In the genomic region with DNA sequence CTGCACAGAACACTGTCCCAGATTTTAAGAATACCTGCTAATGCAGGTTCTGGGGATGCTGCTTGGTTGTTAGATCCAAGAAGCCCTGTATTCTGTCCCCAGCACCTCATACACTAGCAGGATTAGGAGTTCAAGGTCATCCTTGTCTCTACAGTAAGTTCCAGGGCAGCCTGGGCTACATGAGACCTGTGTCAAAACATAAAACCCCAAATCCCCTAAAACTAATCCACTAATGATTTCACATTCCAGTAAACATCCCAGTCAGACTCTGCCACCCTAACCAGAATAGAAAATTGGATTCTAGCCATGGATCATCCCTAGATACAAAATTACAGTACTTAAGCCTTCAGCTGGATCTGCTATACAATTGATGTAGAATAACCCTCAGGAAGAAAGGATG, we compare ENCODE assay signal across 28 mouse cellular contexts.
"Had no signal": no experiment of that assay in that cellular context is flagged by ENCODE, and none has a peak within 500 bp of the region (broad histone marks: within the 10 kb centered on the region; RNA-seq: fewer than 3 reads in every experiment).

No protein-coding gene starts in this region.

- DNase-seq: cerebellum, adult 2 months; cerebellum, adult 8-10 months; cerebellum, adult 9-10 months; cerebellum, adult 9-11 months; cerebellum, postnatal 10 days; cerebellum, postnatal 14 days; cerebellum, postnatal 25 days; cerebellum, postnatal 36 days; embryo, embryonic 11 days; forebrain, postnatal 0 days; gastrocnemius, adult 2 months; gastrocnemius, postnatal 10 days; gastrocnemius, postnatal 14 days; gastrocnemius, postnatal 25 days; gastrocnemius, postnatal 36 days; heart, adult 18-20 months; heart, adult 2 months had no signal

- H3K27me3 ChIP-seq: embryonic facial prominence, embryonic 12.5 days; embryonic facial prominence, embryonic 13.5 days; embryonic facial prominence, embryonic 15.5 days; forebrain, embryonic 12.5 days; forebrain, embryonic 13.5 days; forebrain, embryonic 15.5 days had no signal

- H3K9ac ChIP-seq: embryonic facial prominence, embryonic 12.5 days; embryonic facial prominence, embryonic 13.5 days; embryonic facial prominence, embryonic 15.5 days; forebrain, embryonic 12.5 days; forebrain, embryonic 13.5 days; forebrain, embryonic 15.5 days; forebrain, postnatal 0 days had no signal

- ATAC-seq: forebrain, embryonic 13.5 days; forebrain, embryonic 14.5 days; forebrain, embryonic 15.5 days; forebrain, embryonic 16.5 days; forebrain, postnatal 0 days had no signal

- H3K27ac ChIP-seq: embryonic facial prominence, embryonic 10.5 days; embryonic facial prominence, embryonic 12.5 days; embryonic facial prominence, embryonic 13.5 days; embryonic facial prominence, embryonic 15.5 days; forebrain, embryonic 10.5 days; forebrain, embryonic 12.5 days; forebrain, embryonic 13.5 days; forebrain, embryonic 15.5 days; gastrocnemius, adult 2 months; heart, adult 2 months had no signal

- H3K9me3 ChIP-seq: embryonic facial prominence, embryonic 10.5 days; embryonic facial prominence, embryonic 12.5 days; embryonic facial prominence, embryonic 13.5 days; embryonic facial prominence, embryonic 15.5 days; forebrain, embryonic 10.5 days; forebrain, embryonic 12.5 days; forebrain, embryonic 13.5 days; forebrain, embryonic 15.5 days had no signal

- H3K36me3 ChIP-seq: embryonic facial prominence, embryonic 10.5 days; embryonic facial prominence, embryonic 12.5 days; embryonic facial prominence, embryonic 13.5 days; embryonic facial prominence, embryonic 15.5 days; forebrain, embryonic 10.5 days; forebrain, embryonic 12.5 days; forebrain, embryonic 15.5 days had no signal

- H3K4me2 ChIP-seq: embryonic facial prominence, embryonic 12.5 days; embryonic facial prominence, embryonic 13.5 days; embryonic facial prominence, embryonic 15.5 days; forebrain, embryonic 12.5 days; forebrain, embryonic 13.5 days; forebrain, embryonic 15.5 days had no signal

- H3K4me3 ChIP-seq: embryonic facial prominence, embryonic 10.5 days; embryonic facial prominence, embryonic 12.5 days; embryonic facial prominence, embryonic 13.5 days; embryonic facial prominence, embryonic 15.5 days; erythroblast, embryonic 14.5 days; forebrain, embryonic 10.5 days; forebrain, embryonic 12.5 days; forebrain, embryonic 13.5 days; forebrain, embryonic 15.5 days; gastrocnemius, adult 2 months; heart, adult 2 months had no signal

- H3K4me1 ChIP-seq: embryonic facial prominence, embryonic 10.5 days; embryonic facial prominence, embryonic 12.5 days; embryonic facial prominence, embryonic 13.5 days; embryonic facial prominence, embryonic 15.5 days; forebrain, embryonic 10.5 days; forebrain, embryonic 12.5 days; forebrain, embryonic 13.5 days; forebrain, embryonic 15.5 days had no signal
